Mouse (Mus musculus) forebrain, embryonic 11.5 days (tissue): ENCODE measurements around the gene Slc25a33. TPM values are rescaled to one million over a fixed set of nuclear protein-coding genes. Genes with fewer than 3 reads are reported as not detected.

Experiments
- ATAC-seq: fragments of 200-750 bp; cut with Nextera tagmentation; replicated peaks from 2 replicates; pipeline ENCODE4 v1.8.0; 2017; ENCODE audit warnings: moderate TSS enrichment; ENCODE audit not compliant: low FRiP score
- DNase-seq: peaks from one replicate; pipeline ENCODE4 v3.0.0-alpha.2; 2017; ENCODE audit warnings: low spot score
- H3K27ac ChIP-seq: fragments of 300-500 bp; sonication (generic); 2 replicates; pipeline ENCODE4 v1.5.1; 2014; ENCODE audit warnings: low read depth, low read length
- H3K27me3 ChIP-seq: fragments of 300-500 bp; sonication (generic); 2 replicates; pipeline ENCODE4 v1.6.1; 2014; ENCODE audit warnings: mild to moderate bottlenecking, low read length, mixed read lengths; ENCODE audit not compliant: control insufficient read depth, insufficient read depth
- H3K36me3 ChIP-seq: fragments of 300-500 bp; sonication (generic); 2 replicates; pipeline ENCODE4 v1.6.1; 2014; ENCODE audit warnings: mild to moderate bottlenecking, low read length, moderate library complexity, mixed read lengths; ENCODE audit not compliant: control insufficient read depth, insufficient read depth
- H3K4me1 ChIP-seq: fragments of 300-500 bp; sonication (generic); replicated peaks from 2 replicates; pipeline ENCODE4 v1.6.1; 2014; ENCODE audit warnings: low read length, mixed read lengths; ENCODE audit not compliant: control insufficient read depth, insufficient read depth
- H3K4me2 ChIP-seq: fragments of 300-500 bp; sonication (generic); 2 replicates; pipeline ENCODE4 v1.6.1; 2014; ENCODE audit warnings: low read depth, mild to moderate bottlenecking, low read length, moderate library complexity, mixed read lengths; ENCODE audit not compliant: severe bottlenecking
- H3K4me3 ChIP-seq: fragments of 300-500 bp; sonication (generic); 2 replicates; pipeline ENCODE4 v1.5.1; 2014; ENCODE audit warnings: low read depth, low read length
- H3K9ac ChIP-seq: fragments of 300-500 bp; sonication (generic); 2 replicates; pipeline ENCODE4 v1.6.1; 2014; ENCODE audit warnings: low read length
- H3K9me3 ChIP-seq: fragments of 300-500 bp; sonication (generic); 2 replicates; pipeline ENCODE4 v1.6.1; 2016; ENCODE audit warnings: low read length, mixed read lengths; ENCODE audit not compliant: control insufficient read depth
- WGBS: fragments of 180-500 bp; shearing (Covaris S2); extraction: QIAGEN DNeasy Blood & Tissue Kit; methylation state at CpG from one replicate; pipeline ENCODE4 v1.1.7; 2014; 5-methylcytosine and 5-hydroxymethylcytosine counted together
- polyA plus RNA-seq: library from polyadenylated mRNA; unstranded; fragments of >200 nt; fragmentation: Nextera tagmentation; extraction: Ambion mirVana; gene quantifications from 2 replicates; pipeline ENCODE4 v1.2.1, GENCODE M21; 2014

Slc25a33 gene
- polyA plus RNA-seq, 1 experiment from 2014 or later = 12.0 TPM

- Histone ChIP-seq H3K9me3 (no peaks in the 10 kb centered on the region), H3K36me3 (peaks cover 3% of the 10 kb centered on the region; the same call in 1 of the 2 replicates), H3K4me2 (no peak overlapping the region), H3K4me1 (peaks cover 28% of the 10 kb centered on the region), H3K27me3 (no peaks in the 10 kb centered on the region), H3K27ac (peak overlapping the region; percentile 37; the same call in 1 of the 2 replicates), H3K4me3 (no peak overlapping the region), H3K9ac (no peak overlapping the region; the same call in 1 of the 2 replicates)
- ATAC-seq (no peak), DNase-seq (no peak)
- 56% methylated on average over 6 of the region's 6 CpGs for WGBS
These were observed 40.3 kb downstream of the Slc25a33 start for GRCm38 (mm10) chr4:149733748-149734147.

- no peak for DNase-seq
- no peak overlapping the region for H3K9ac ChIP-seq
- no peaks in the 10 kb centered on the region for H3K27me3 ChIP-seq
- ATAC-seq = no peak
- H3K4me2 ChIP-seq = no peak overlapping the region
- no peak overlapping the region for H3K27ac ChIP-seq
- no peak overlapping the region for H3K4me3 ChIP-seq
- peaks cover 3% of the 10 kb centered on the region; the same call in 1 of the 2 replicates for H3K36me3 ChIP-seq
- peaks cover 28% of the 10 kb centered on the region for H3K4me1 ChIP-seq
- WGBS = 85% methylated on average over 10 of the region's 10 CpGs
- no peaks in the 10 kb centered on the region for H3K9me3 ChIP-seq
These were observed 41.3 kb downstream of the Slc25a33 start for GRCm38 (mm10) chr4:149732800-149733199.

- Histone ChIP-seq H3K9me3 (no peaks in the 10 kb centered on the region), H3K4me3 (no peak overlapping the region), H3K4me1 (peaks cover 28% of the 10 kb centered on the region), H3K36me3 (peaks cover 3% of the 10 kb centered on the region), H3K27ac (no peak overlapping the region), H3K9ac (no peak overlapping the region), H3K27me3 (no peaks in the 10 kb centered on the region), H3K4me2 (no peak overlapping the region)
- DNase-seq (no peak), ATAC-seq (no peak)
- 87% methylated on average over 3 of the region's 3 CpGs for WGBS
These were observed 41.8 kb downstream of the Slc25a33 start for GRCm38 (mm10) chr4:149732313-149732712.

GRCm38 (mm10) chr4:149730827-149731226 is 43.2 kb downstream of the Slc25a33 start:
- DNase-seq (no peak), ATAC-seq (no peak)
- Histone ChIP-seq H3K9ac (no peak overlapping the region), H3K36me3 (peaks cover 13% of the 10 kb centered on the region), H3K4me3 (no peak overlapping the region), H3K4me1 (peaks cover 17% of the 10 kb centered on the region; the same call in 1 of the 2 replicates), H3K4me2 (no peak overlapping the region), H3K9me3 (no peaks in the 10 kb centered on the region), H3K27ac (no peak overlapping the region), H3K27me3 (no peaks in the 10 kb centered on the region)
- WGBS = 84% methylated on average over 7 of the region's 7 CpGs

- Histone ChIP-seq H3K27ac (no peak overlapping the region), H3K36me3 (peaks cover 13% of the 10 kb centered on the region), H3K9me3 (no peaks in the 10 kb centered on the region), H3K4me3 (no peak overlapping the region), H3K4me2 (no peak overlapping the region), H3K4me1 (peaks cover 5% of the 10 kb centered on the region; the same call in 1 of the 2 replicates), H3K27me3 (no peaks in the 10 kb centered on the region), H3K9ac (no peak overlapping the region)
- WGBS = 86% methylated on average over 8 of the region's 8 CpGs
- no peak for ATAC-seq
- no peak for DNase-seq
These were observed 45.3 kb downstream of the Slc25a33 start for GRCm38 (mm10) chr4:149728810-149729209.

- ATAC-seq (no peak), DNase-seq (no peak)
- 98% methylated on average over 5 of the region's 5 CpGs for WGBS
- Histone ChIP-seq H3K9me3 (no peaks in the 10 kb centered on the region), H3K27me3 (no peaks in the 10 kb centered on the region), H3K27ac (no peak overlapping the region), H3K4me3 (no peak overlapping the region), H3K9ac (no peak overlapping the region), H3K4me2 (no peak overlapping the region), H3K36me3 (peaks cover 13% of the 10 kb centered on the region), H3K4me1 (no peaks in the 10 kb centered on the region)
These were observed 46.4 kb downstream of the Slc25a33 start for GRCm38 (mm10) chr4:149727636-149728035.

GRCm38 (mm10) chr4:149725661-149726350 is 48.3 kb downstream of the Slc25a33 start:
- ATAC-seq (0 out of 2 replicates have a peak, but pooled peaks have one; percentile 22), DNase-seq (peak; percentile 81)
- H3K36me3 ChIP-seq = peaks cover 13% of the 10 kb centered on the region
- H3K9ac ChIP-seq = no peak overlapping the region
- no peaks in the 10 kb centered on the region for H3K9me3 ChIP-seq
- H3K4me2 ChIP-seq = no peak overlapping the region
- H3K4me1 ChIP-seq = no peaks in the 10 kb centered on the region
- H3K4me3 ChIP-seq = no peak overlapping the region
- no peaks in the 10 kb centered on the region for H3K27me3 ChIP-seq
- 73% methylated on average over 15 of the region's 15 CpGs for whole genome bisulfite sequencing
- H3K27ac ChIP-seq = no peak overlapping the region

GRCm38 (mm10) chr4:149724916-149725470 is 49.1 kb downstream of the Slc25a33 start:
- Histone ChIP-seq H3K4me1 (no peaks in the 10 kb centered on the region), H3K9me3 (no peaks in the 10 kb centered on the region), H3K4me2 (no peak overlapping the region), H3K4me3 (no peak overlapping the region), H3K9ac (no peak overlapping the region), H3K27me3 (no peaks in the 10 kb centered on the region), H3K27ac (no peak overlapping the region), H3K36me3 (peaks cover 15% of the 10 kb centered on the region)
- DNase-seq (no peak), ATAC-seq (no peak)
- WGBS = 94% methylated on average over 17 of the region's 17 CpGs
